Mouse (Mus musculus): ENCODE data around the gene Rimbp2. TPM values are rescaled to one million over a fixed set of nuclear protein-coding genes. Genes with fewer than 3 reads are reported as not detected.

The Rimbp2 gene
- total and polyA plus RNA-seq, 3 experiments: not detected

DNA sequence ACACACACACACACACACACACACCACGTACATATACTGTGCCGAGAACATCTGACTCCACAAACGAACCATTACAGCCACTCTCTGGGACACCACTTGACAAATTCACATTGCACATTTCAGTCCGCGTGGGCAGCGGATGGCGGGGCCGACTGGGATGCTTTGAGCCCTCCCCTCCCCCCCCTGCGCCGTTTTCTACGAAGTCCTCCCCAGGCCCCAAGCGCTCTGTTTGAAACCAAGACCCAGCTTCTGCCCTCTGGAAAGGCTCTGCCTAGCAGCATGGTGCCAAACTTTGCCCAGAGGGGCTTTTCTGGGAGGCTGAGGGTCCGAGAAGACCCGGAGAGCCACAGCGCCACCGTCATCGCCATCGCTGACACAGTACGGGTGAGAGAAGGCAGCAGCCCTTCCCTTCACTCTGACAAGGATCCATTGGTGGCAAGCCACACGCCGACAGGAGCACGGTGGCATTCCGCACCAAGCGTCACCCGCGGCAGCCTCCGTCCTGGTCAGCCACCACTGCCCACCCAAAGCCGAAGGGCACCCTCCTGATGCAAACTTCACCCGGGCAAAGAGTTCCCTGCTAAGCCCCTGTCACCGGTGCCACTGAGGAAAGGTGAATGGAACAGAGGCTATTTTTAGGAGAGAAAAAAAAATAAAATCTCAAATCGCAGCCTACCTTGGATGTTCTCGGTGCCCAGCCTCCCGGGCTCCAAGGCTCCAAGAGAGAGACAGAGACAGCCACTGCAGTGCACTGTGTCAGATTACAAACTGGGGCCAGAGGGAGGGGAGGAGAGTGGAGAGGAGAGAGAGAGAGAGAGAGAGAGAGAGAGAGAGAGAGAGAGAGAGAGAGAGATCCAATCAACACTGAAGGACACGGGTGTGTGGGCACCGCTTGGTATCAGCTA, 743 bp downstream of the Rimbp2 start:
- Histone ChIP-seq H3K4me1 (ENCODE audit: control insufficient read depth in 1 of 2, insufficient read depth in 2 of 2) (no peaks in the 10 kb centered on the region), H3K4me2 (ENCODE audit: insufficient read depth, low read depth, poor library complexity, severe bottlenecking) (no peak overlapping the region), H3K27me3 (replicated peaks) (no peaks in the 10 kb centered on the region), H3K9me3 (replicated peaks; ENCODE audit: low read length) (peaks cover 69% of the 10 kb centered on the region), H3K4me3 (replicated peaks in 1 of 3; ENCODE audit: low read depth in 2 of 3, low read length in 2 of 3, poor library complexity in 1 of 3) (no peak overlapping the region), H3K9ac (ENCODE audit: insufficient read depth, low read depth) (no peak overlapping the region), H3K79me2 (replicated peaks; ENCODE audit: control insufficient read depth, extremely low read depth, insufficient read depth, poor library complexity, severe bottlenecking) (no peaks in the 10 kb centered on the region), H3K36me3 (replicated peaks in 1 of 2; ENCODE audit: control insufficient read depth in 1 of 2, insufficient read depth in 1 of 2, low read length in 1 of 2) (no peaks in the 10 kb centered on the region), H3K27ac (ENCODE audit: insufficient read depth, low read depth) (no peak overlapping the region)
- DNase-seq (ENCODE audit: extremely low read depth): no peak
- in situ Hi-C loops (cut with MboI; ENCODE audit: low pct_ligation_motif_present, low pct_unique_long_range_greater_than_20kb, low sequenced_read_pairs) (no loop called here), dilution Hi-C loops (cut with MboI; ENCODE audit: extremely low pct_ligation_motif_present, extremely low pct_unique_long_range_greater_than_20kb, low sequenced_read_pairs) (no loop called here)
- no peak for TF ChIP-seq JUND (conservative IDR thresholded peaks at IDR 0.05; ENCODE audit: low read depth, low read length)
- no peak for TF ChIP-seq ZNF384 (IDR thresholded peaks at IDR 0.05; ENCODE audit: low read depth, low read length)
- no peak for TF ChIP-seq TBP (conservative IDR thresholded peaks at IDR 0.05; ENCODE audit: low read depth, low read length)
- no peak for TF ChIP-seq ZMIZ1 (IDR thresholded peaks at IDR 0.05; ENCODE audit: low read depth, low read length)
- TF ChIP-seq CTCF (conservative IDR thresholded peaks at IDR 0.05 in 1 of 2, IDR thresholded peaks at IDR 0.05 in 1 of 2; ENCODE audit: low read depth in 2 of 2, low read length in 2 of 2): no peak
- no peak for TF ChIP-seq JUN (IDR thresholded peaks at IDR 0.05; ENCODE audit: insufficient read depth, low read depth, low read length)
- no peak for TF ChIP-seq KAT2A (IDR thresholded peaks at IDR 0.05; ENCODE audit: insufficient replicate concordance, low read length)
- TF ChIP-seq UBTF (IDR thresholded peaks at IDR 0.05; ENCODE audit: low read depth, low read length): no peak
- TF ChIP-seq MAZ (IDR thresholded peaks at IDR 0.05; ENCODE audit: low read depth, low read length): no peak
- no peak for TF ChIP-seq POLR2A (IDR thresholded peaks at IDR 0.05; ENCODE audit: low read depth, low read length)
- TF ChIP-seq NRF1 (IDR thresholded peaks at IDR 0.05; ENCODE audit: low read depth, low read length): no peak
- no peak for TF ChIP-seq E2F4 (IDR thresholded peaks at IDR 0.05; ENCODE audit: insufficient replicate concordance, low read depth, low read length)
- TF ChIP-seq RAD21 (IDR thresholded peaks at IDR 0.05; ENCODE audit: low read depth, low read length): no peak
- no peak for TF ChIP-seq HCFC1 (IDR thresholded peaks at IDR 0.05; ENCODE audit: low read depth, low read length)
- TF ChIP-seq RCOR1 (conservative IDR thresholded peaks at IDR 0.05; ENCODE audit: low read depth, low read length): no peak

DNA sequence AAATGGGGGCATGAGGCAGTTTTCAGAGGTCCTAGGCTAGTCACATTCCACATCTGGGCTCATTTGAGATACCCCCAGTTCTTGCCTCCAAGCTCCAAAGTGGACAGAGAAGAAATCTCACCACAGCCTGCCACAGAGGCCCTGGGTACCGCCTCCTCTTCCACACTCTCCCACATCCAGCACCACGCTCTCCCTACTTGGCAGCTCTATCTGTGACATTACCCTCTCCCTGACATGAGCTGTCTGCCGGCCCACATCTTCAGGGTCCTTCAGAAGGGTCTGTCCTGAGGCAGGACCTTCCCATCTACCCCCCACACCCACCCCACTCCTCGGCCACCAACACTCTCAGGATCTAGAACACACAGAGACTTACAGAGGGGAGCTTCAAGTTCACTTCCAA, 1.8 kb downstream of the Rimbp2 start:
- Histone ChIP-seq H3K36me3 (replicated peaks in 1 of 2; ENCODE audit: control insufficient read depth in 1 of 2, insufficient read depth in 1 of 2, low read length in 1 of 2) (no peaks in the 10 kb centered on the region), H3K27ac (ENCODE audit: insufficient read depth, low read depth) (no peak overlapping the region), H3K4me1 (ENCODE audit: control insufficient read depth in 1 of 2, insufficient read depth in 2 of 2) (no peaks in the 10 kb centered on the region), H3K4me2 (ENCODE audit: insufficient read depth, low read depth, poor library complexity, severe bottlenecking) (no peak overlapping the region), H3K9me3 (replicated peaks; ENCODE audit: low read length) (peaks cover 73% of the 10 kb centered on the region), H3K9ac (ENCODE audit: insufficient read depth, low read depth) (no peak overlapping the region), H3K4me3 (replicated peaks in 1 of 3; ENCODE audit: low read depth in 2 of 3, low read length in 2 of 3, poor library complexity in 1 of 3) (no peak overlapping the region), H3K79me2 (replicated peaks; ENCODE audit: control insufficient read depth, extremely low read depth, insufficient read depth, poor library complexity, severe bottlenecking) (no peaks in the 10 kb centered on the region), H3K27me3 (replicated peaks) (no peaks in the 10 kb centered on the region)
- TF ChIP-seq E2F4 (IDR thresholded peaks at IDR 0.05; ENCODE audit: insufficient replicate concordance, low read depth, low read length) (no peak), ZKSCAN1 (IDR thresholded peaks at IDR 0.05; ENCODE audit: borderline replicate concordance, low read depth, low read length) (no peak), UBTF (IDR thresholded peaks at IDR 0.05; ENCODE audit: low read depth, low read length) (no peak), MEF2A (IDR thresholded peaks at IDR 0.05; ENCODE audit: borderline replicate concordance, low read depth, low read length) (no peak), MAFK (IDR thresholded peaks at IDR 0.05; ENCODE audit: insufficient replicate concordance, low read length) (no peak), CTCF (conservative IDR thresholded peaks at IDR 0.05 in 1 of 2, IDR thresholded peaks at IDR 0.05 in 1 of 2; ENCODE audit: low read depth in 2 of 2, low read length in 2 of 2) (no peak), EP300 (IDR thresholded peaks at IDR 0.05; ENCODE audit: low read length) (no peak), NELFE (IDR thresholded peaks at IDR 0.05; ENCODE audit: low read depth, low read length) (no peak), POLR2AphosphoS2 (IDR thresholded peaks at IDR 0.05; ENCODE audit: low read depth, low read length) (no peak), ZNF384 (IDR thresholded peaks at IDR 0.05; ENCODE audit: low read depth, low read length) (no peak), IRF4 (IDR thresholded peaks at IDR 0.05; ENCODE audit: low read depth, low read length) (no peak), ZC3H11A (IDR thresholded peaks at IDR 0.05; ENCODE audit: low read depth, low read length) (no peak)
- in situ Hi-C loops (cut with MboI; ENCODE audit: low pct_ligation_motif_present, low pct_unique_long_range_greater_than_20kb, low sequenced_read_pairs): no loop called here
- DNase-seq (ENCODE audit: extremely low read depth): no peak
- dilution Hi-C loops (cut with MboI; ENCODE audit: extremely low pct_ligation_motif_present, extremely low pct_unique_long_range_greater_than_20kb, low sequenced_read_pairs): no loop called here
